Mouse (Mus musculus) layer of hippocampus, postnatal 36 days (tissue): ENCODE measurements around the gene Qtrt2. TPM values are rescaled to one million over a fixed set of nuclear protein-coding genes. Genes with fewer than 3 reads are reported as not detected.
A peak's percentile ranks its signal among the peaks of the same experiment; 100 is the strongest.

Experiments used
- DNase-seq, 2 experiments: peaks; one replicate each; pipeline ENCODE4 v3.0.0; 2022
- total RNA-seq, 2 experiments: library from RNA; stranded (reverse); gene quantifications; 2 replicates each; pipeline ENCODE4 v1.2.3; 2021

The Qtrt2 gene
- 10 to 100 TPM; 36.2 to 38.3 TPM for total RNA-seq

DNA sequence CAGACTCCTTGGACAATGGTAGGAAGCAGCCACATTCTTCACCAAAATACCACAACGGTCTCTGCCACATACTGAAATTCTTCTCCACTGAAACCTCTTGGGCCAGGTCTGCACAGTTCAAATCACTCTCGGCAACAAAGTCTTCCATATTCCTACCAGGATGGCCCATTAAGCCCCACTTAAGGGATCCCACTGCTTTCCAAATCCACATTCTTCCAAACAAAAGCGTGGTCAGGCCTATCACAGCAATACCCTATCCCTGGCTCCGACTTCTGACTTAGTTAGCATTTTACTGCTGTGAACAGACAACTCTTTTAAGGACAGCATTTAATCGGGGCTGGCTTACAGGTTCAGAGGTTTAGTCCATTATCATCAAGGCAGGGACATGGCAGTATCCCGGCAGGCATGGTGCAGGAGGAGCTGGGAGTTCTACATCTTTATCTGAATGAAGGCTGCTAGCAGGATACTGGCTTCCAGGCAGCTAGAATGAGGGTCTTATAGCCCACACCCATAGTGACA is at the start of gene Qtrt2:
TSS of gene Qtrt2 (minus strand) at position 469 of the 519 bp plus-strand sequence.
- no peak for DNase-seq

- no peak for DNase-seq
These were observed 47.1 kb upstream of the Qtrt2 start for GRCm38 (mm10) chr16:43973606-43974220.

DNA sequence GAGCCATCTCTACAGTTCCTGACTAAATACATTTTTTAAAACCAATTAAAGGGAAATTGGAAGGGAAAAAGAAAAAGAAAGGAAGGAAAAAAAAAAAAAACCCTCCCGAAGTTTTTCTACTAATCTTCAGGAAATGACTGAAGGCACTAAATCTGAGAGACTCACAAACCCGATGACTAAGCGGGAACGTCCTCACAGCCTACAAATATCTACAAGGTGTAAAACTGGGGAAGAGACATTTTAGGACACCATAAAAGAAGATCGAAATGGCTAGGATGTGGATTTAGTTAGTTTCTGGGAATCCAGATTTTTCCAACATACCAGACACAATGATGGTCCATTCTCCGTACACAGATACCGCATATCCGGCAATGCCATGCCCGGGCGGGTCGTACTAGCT is 46.5 kb upstream of the Qtrt2 start:
- DNase-seq: no peak

GRCm38 (mm10) chr16:43972391-43972790 is 45.8 kb upstream of the Qtrt2 start:
- DNase-seq: no peak

DNA sequence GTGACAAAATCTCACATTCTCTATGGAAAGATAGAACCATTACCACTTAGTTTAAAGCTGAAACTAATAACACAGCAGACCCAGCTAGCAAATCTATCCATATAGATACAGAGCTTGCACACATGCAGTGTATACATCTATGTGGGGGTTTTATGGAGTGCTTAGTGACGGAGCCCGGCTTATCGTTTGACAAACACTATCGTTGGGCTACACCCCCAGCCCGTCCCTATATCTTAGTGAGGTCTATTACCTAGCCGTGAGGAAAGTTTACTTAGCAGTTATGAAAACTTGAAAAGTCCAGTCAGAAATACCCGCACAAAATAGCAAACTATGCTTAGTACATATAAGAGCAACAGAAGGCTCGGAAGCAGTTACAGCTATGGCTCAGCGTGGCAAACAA is 45.1 kb upstream of the Qtrt2 start:
- DNase-seq: no peak

- DNase-seq: no peak
These were observed 44.6 kb upstream of the Qtrt2 start for GRCm38 (mm10) chr16:43971189-43971588.

DNA sequence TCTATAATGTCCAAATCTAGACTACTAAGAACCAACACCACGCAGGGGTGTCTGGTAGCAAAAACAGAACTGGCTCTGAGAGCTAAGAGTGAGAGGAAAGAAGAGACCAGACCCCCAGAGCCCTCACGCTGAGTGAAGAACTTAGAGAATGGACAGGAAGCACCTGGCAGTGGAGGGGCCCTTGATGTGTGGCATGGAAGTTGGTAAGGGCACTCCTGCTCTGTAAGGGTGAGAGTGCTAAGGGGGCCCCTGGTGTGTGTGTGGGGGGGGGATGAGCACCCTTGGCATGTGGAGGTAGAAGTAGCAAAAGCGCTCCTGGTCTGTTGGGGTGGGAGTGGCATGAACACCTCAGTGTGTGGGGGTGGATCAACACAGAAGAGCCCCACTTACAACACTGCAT is 43.8 kb upstream of the Qtrt2 start:
- no peak for DNase-seq

- DNase-seq: no peak
These were observed 39.3 kb upstream of the Qtrt2 start for GRCm38 (mm10) chr16:43965781-43966389.

DNA sequence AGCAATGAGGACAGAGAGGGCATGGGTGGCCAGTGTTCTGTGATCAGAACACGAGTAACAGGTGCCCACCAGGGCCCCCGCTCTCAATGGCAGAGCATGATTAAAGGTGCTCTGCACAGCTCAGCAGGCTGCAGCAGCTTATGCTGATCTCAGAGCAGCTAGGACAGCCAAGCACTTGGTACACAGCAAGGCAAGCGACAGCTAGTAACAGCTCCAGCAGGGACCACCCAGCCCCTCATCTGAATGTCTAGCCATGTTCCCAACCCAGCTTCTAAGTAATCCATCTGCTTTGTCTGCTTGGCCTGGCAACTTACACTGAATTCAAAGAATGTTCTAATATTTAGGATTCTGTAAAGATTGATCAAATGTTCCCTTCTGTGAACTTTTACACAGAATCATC is 37.2 kb upstream of the Qtrt2 start:
- no peak for DNase-seq

DNA sequence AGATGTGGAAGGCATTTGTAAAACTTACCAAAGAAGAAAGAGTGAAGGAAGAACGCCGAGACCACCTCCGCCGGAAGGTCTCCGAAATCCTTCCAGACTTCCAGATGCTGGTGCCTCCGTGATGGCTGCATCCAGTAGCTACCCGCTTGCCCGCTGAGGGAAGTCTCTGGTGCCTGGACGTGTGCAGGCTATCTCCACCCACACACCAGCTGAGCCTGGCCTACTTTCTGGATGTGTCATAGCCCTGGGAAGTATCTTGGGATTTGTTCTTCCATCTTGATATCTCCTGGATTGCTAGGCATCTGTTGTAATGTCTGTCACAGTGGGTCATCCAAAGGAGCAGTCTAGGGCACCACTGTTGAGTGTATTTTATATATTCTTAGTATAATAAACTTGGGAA is 36.7 kb upstream of the Qtrt2 start:
- DNase-seq: no peak

GRCm38 (mm10) chr16:43958038-43958437 is 31.4 kb upstream of the Qtrt2 start:
- no peak for DNase-seq

DNA sequence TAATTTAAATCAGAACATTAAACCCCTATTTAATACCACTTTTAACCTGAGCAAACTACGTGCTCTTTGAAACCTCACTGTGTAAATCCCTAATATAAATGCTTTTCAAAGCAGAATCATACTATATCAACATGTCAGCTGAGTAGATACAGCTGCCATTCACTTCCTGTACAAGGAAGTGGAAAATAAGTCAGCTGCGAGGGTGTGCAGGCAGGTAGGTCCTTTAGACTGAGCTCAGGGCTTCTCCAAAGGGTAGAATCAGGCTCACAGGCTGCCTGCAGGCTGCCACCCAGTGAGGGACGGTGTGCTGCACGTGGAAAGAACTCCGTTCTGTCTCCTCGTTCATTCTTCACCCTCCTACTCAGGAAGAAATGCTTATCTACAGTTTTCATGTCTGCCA is 28.3 kb upstream of the Qtrt2 start:
- no peak for DNase-seq

GRCm38 (mm10) chr16:43951591-43951990 is 25.0 kb upstream of the Qtrt2 start:
- DNase-seq: no peak

- DNase-seq: no peak
These were observed 19.3 kb upstream of the Qtrt2 start for GRCm38 (mm10) chr16:43945869-43946268.

DNA sequence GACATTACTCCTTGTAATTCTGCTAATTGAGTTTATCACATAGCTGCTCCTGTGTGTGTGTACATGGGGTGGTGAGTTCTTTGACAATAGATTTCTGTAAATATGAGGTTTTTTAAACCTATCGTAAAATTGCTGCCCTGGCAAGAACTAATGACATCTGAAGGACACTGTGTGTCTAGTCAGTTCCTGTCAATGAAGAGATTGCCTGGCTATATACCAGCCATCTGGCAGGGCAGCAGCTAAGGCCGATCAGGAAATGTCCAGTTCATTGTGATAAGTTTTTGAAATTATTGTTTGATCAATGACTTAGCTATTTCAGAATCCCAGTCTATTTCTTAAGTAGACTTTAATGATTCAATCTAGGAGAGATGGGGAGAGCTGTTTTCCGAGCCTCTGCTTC is 18.7 kb upstream of the Qtrt2 start:
- no peak for DNase-seq

- DNase-seq: no peak
These were observed 14.2 kb upstream of the Qtrt2 start for GRCm38 (mm10) chr16:43940846-43941245.

- DNase-seq: no peak
These were observed 9.3 kb upstream of the Qtrt2 start for GRCm38 (mm10) chr16:43935892-43936291.

- peak in 1 of 2 experiments; percentile 22 for DNase-seq
These were observed 8.8 kb upstream of the Qtrt2 start for GRCm38 (mm10) chr16:43935367-43935766.

GRCm38 (mm10) chr16:43934856-43935255 is 8.2 kb upstream of the Qtrt2 start:
- DNase-seq: no peak

- no peak for DNase-seq
These were observed 6.4 kb upstream of the Qtrt2 start for GRCm38 (mm10) chr16:43933041-43933440.

DNA sequence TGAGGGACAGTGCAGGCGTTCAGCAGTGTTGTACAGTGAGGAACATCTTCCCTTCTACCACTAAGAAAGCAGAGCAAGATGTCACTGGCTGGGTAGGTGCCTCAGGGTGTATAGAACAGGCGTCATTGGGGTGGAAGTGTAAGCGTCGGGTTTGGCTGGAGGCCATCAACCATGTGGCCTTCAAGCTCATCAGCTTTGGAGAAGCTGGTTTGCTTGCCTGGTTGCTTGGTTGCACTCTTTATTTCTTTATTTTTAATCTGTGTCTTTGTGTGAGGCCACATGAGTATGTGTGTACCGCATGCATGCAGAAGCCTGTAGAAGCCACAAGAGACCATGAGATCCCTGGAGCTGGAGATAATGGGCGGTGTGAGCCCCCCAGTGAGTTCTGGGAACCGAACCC is 5.7 kb upstream of the Qtrt2 start:
- no peak for DNase-seq

- no peak for DNase-seq
These were observed 4.9 kb upstream of the Qtrt2 start for GRCm38 (mm10) chr16:43931502-43931901.

DNA sequence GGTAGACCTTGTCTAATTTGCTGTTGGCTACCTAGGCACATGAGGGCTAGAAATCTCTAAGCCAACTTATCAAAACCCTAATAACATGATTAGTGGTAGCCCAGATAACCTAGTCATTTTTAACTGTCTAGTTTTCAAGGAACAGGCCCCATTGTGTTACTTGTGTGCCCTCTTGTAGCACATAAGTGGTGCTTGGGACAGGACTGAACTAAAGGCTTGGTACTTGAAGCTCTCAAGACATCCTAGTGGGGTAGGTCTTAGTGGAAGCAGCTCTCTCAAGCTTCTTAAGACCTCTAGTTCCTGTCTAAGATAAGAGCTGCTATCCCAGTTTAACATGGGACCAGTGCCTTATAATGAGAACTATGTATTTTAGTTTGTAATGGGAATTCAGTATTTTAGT is 4.0 kb upstream of the Qtrt2 start:
- no peak for DNase-seq

DNA sequence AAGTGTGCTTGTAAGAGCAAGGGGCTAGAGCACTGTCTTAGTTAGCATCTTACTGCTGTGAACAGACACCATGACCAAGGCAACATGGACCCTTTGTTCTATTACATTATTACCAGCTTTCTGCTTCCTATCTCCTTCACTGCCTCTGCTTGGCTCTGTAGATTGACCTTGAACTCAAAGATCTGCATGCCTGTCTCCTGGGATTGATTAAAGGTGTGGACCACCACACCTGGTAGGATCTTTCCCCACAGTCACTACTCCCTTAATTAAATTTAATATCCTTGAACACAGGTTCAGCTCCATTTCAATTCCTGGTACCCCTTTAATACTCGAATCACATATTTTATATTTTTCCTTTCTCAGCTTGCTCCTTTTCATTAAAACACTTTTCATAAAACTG is 763 bp downstream of the Qtrt2 start:
- DNase-seq: no peak
